Mouse (Mus musculus) adrenal gland, postnatal 36 days (tissue): ENCODE results near the gene Flt3. TPM values are rescaled to one million over a fixed set of nuclear protein-coding genes. Genes with fewer than 3 reads are reported as not detected.

ENCODE experiments used
- DNase-seq, 2 experiments: peaks; one replicate each; pipeline ENCODE4 v3.0.0; 2021; ENCODE audit warnings: mixed read lengths in 1 of 2
- long read RNA-seq, 2 experiments: library from polyadenylated mRNA; stranded (forward); transcript quantifications; one replicate each; pipeline ENCODE4 v2.0.0; 2021; ENCODE audit warnings: borderline sequencing depth in 2 of 2
- total RNA-seq, 2 experiments: library from RNA; stranded (reverse); gene quantifications; 2 replicates each; pipeline ENCODE4 v1.2.3; 2021

The Flt3 gene
- total RNA-seq, result under 1 TPM in 1 of 2 experiments, not detected in 1; 0.43 TPM
- long read RNA-seq, experiment 1, result 0 reads
- long read RNA-seq, experiment 2, partial matches to known transcripts, result 0 of 1 reads
- long read RNA-seq, experiment 2, other reads (novel, unspliced or antisense), result 0 of 1 reads

GRCm38 (mm10) chr5:147399843-147400504 is at the start of gene Flt3:
Flt3 (minus strand) TSS chr5:147400489.
- peak; percentile 6 to 29 for DNase-seq

GRCm38 (mm10) chr5:147448933-147449332 is 48.6 kb upstream of the Flt3 start:
- no peak for DNase-seq

- DNase-seq, result no peak
Measured at GRCm38 (mm10) chr5:147448526-147448925, 48.2 kb upstream of the Flt3 start.

GRCm38 (mm10) chr5:147445252-147445651 is 45.0 kb upstream of the Flt3 start:
- DNase-seq, result no peak

GRCm38 (mm10) chr5:147444757-147445156 is 44.5 kb upstream of the Flt3 start:
- DNase-seq, result no peak

- no peak for DNase-seq
Measured at GRCm38 (mm10) chr5:147444298-147444697, 44.0 kb upstream of the Flt3 start.

- no peak for DNase-seq
Measured at GRCm38 (mm10) chr5:147442741-147443140, 42.5 kb upstream of the Flt3 start.

- DNase-seq, result no peak
Measured at GRCm38 (mm10) chr5:147441979-147442378, 41.7 kb upstream of the Flt3 start.

- DNase-seq, result no peak
Measured at GRCm38 (mm10) chr5:147440996-147441507, 40.8 kb upstream of the Flt3 start.

GRCm38 (mm10) chr5:147436491-147436890 is 36.2 kb upstream of the Flt3 start:
- DNase-seq, result no peak

- DNase-seq, result no peak
Measured at GRCm38 (mm10) chr5:147435751-147436150, 35.5 kb upstream of the Flt3 start.

- peak; percentile 15 to 49 for DNase-seq
Measured at GRCm38 (mm10) chr5:147435224-147435623, 34.9 kb upstream of the Flt3 start.

GRCm38 (mm10) chr5:147432927-147433326 is 32.6 kb upstream of the Flt3 start:
- DNase-seq, result no peak

- peak; percentile 82 to 83 for DNase-seq
Measured at GRCm38 (mm10) chr5:147430936-147431839, 30.9 kb upstream of the Flt3 start.

- DNase-seq, result peak; percentile 38 to 81
Measured at GRCm38 (mm10) chr5:147430361-147430935, 30.2 kb upstream of the Flt3 start.

GRCm38 (mm10) chr5:147429535-147430305 is 29.4 kb upstream of the Flt3 start, which contains the start of gene Pan3:
Pan3 (plus strand) TSS chr5:147430161.
- peak; percentile 96 to 97 for DNase-seq

- DNase-seq, result no peak
Measured at GRCm38 (mm10) chr5:147426048-147426805, 25.9 kb upstream of the Flt3 start.

- DNase-seq, result no peak
Measured at GRCm38 (mm10) chr5:147423612-147424011, 23.3 kb upstream of the Flt3 start.

GRCm38 (mm10) chr5:147418394-147419121 is 18.3 kb upstream of the Flt3 start:
- DNase-seq, result peak; percentile 46 to 68

- no peak for DNase-seq
Measured at GRCm38 (mm10) chr5:147417986-147418385, 17.7 kb upstream of the Flt3 start.
